ENCODE assay signal across 31 mouse cellular contexts in the genomic region with DNA sequence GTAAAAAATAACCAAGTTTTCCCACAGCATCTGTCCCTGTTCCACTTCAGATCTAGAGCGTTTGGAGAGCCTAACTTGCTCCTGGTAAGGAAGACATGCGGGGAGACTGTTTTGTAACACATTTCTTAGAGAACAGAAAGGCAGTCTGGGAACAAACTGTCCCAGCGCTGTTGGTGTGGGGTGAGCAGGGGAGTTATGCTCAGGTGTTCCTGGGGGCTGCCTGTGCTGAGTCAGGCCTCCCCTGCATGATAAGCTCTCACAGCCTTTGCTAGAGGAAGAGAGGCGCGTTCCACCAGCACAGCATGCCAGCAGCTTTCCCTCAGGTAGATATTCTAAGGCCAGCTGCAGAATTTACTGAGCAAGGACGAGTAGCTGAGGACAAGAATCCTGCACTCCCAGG. TPM values are rescaled to one million over a fixed set of nuclear protein-coding genes. Genes with fewer than 3 reads are reported as not detected.
DNase-seq lines count a peak whose midpoint lies in the region; ATAC-seq and TF ChIP-seq lines count a peak whose summit lies in the region.
"Had no signal": no experiment of that assay in that cellular context is flagged by ENCODE, and none has a peak within 500 bp of the region (broad histone marks: within the 10 kb centered on the region; RNA-seq: fewer than 3 reads in every experiment).

No protein-coding gene starts in this region.

- peak; percentile 25 to 47 for DNase-seq in frontal cortex, postnatal 36 days (ENCODE audit: low spot score in 2 of 2)
- DNase-seq in frontal cortex, postnatal 25 days (ENCODE audit: low spot score in 2 of 2), result no peak
- DNase-seq in left cerebral cortex, adult 11 months (ENCODE audit: low spot score), result peak; percentile 49
- no peak for DNase-seq in left cerebral cortex, postnatal 4 days
- DNase-seq in testis, postnatal 14 days (ENCODE audit: low spot score), result peak; percentile 25
- no peak for DNase-seq in testis, postnatal 10 days (ENCODE audit: low spot score)
- DNase-seq in telencephalon, adult 2 months (ENCODE audit: low read depth, low spot score), result peak; percentile 75
- DNase-seq in forebrain, postnatal 0 days, result no peak
- DNase-seq: adrenal gland, adult 2 months; adrenal gland, postnatal 36 days; cerebellum, adult 2 months; cerebellum, postnatal 14 days; gastrocnemius, postnatal 10 days; heart, postnatal 14 days; kidney, adult 18-20 months; kidney, postnatal 25 days; liver; lung, adult 2 months; lung, postnatal 14 days; midbrain, embryonic 14.5 days; thymus, adult 2 months; thymus, postnatal 36 days had no signal

- intact Hi-C loops in left cerebral cortex, postnatal 4 days (cut with DNase I), result no loop called here

- peaks cover 93% of the 10 kb centered on the region for H3K36me3 ChIP-seq in forebrain, postnatal 0 days (ENCODE audit: insufficient read depth)

- no peaks in the 10 kb centered on the region for H3K4me1 ChIP-seq in forebrain, postnatal 0 days (ENCODE audit: insufficient read depth)
- H3K4me1 ChIP-seq: heart, embryonic 13.5 days; kidney, embryonic 15.5 days; stomach, embryonic 15.5 days had no signal

- H3K27me3 ChIP-seq in forebrain, postnatal 0 days (ENCODE audit: insufficient read depth, low read length), result no peaks in the 10 kb centered on the region
- H3K27me3 ChIP-seq: heart, embryonic 13.5 days; kidney, embryonic 15.5 days; Patski; stomach, embryonic 15.5 days had no signal

- TF ChIP-seq CTCF in forebrain, postnatal 0 days (IDR thresholded peaks at IDR 0.05; ENCODE audit: low read depth), result no peak

- 84% methylated on average over 6 of the region's 6 CpGs for WGBS in forebrain, postnatal 0 days

- H3K4me2 ChIP-seq in forebrain, postnatal 0 days (ENCODE audit: low read depth), result no peak overlapping the region
- H3K4me2 ChIP-seq: heart, embryonic 13.5 days; kidney, embryonic 15.5 days; stomach, embryonic 15.5 days had no signal

- no peaks in the 10 kb centered on the region for H3K9me3 ChIP-seq in forebrain, postnatal 0 days (ENCODE audit: low read length)
- H3K9me3 ChIP-seq: heart, embryonic 13.5 days; kidney, embryonic 15.5 days; stomach, embryonic 15.5 days had no signal

- H3K4me3 ChIP-seq in forebrain, postnatal 0 days (ENCODE audit: low read depth, low read length), result no peak overlapping the region
- H3K4me3 ChIP-seq: erythroblast, embryonic 14.5 days; heart, embryonic 13.5 days; kidney, embryonic 15.5 days; stomach, embryonic 15.5 days had no signal

- H3K9ac ChIP-seq in forebrain, postnatal 0 days, result no peak overlapping the region
- H3K9ac ChIP-seq: heart, embryonic 13.5 days; kidney, embryonic 15.5 days; liver, embryonic 14.5 days; stomach, embryonic 15.5 days had no signal

- no peak overlapping the region for H3K27ac ChIP-seq in forebrain, postnatal 0 days (ENCODE audit: low read depth, low read length)
- H3K27ac ChIP-seq: heart, embryonic 13.5 days; kidney, embryonic 15.5 days; liver, embryonic 14.5 days; stomach, embryonic 15.5 days had no signal

- no peak for ATAC-seq in forebrain, postnatal 0 days
- ATAC-seq: forebrain, embryonic 16.5 days; hindbrain, embryonic 16.5 days; Patski had no signal

RNA-seq across cellular contexts. Expression of gene Slc4a11, which starts 40.7 kb away (rescaled TPM):
- under 1 TPM; 0.34 to 0.83 TPM for total RNA-seq in left cerebral cortex, postnatal 4 days (2021)
- total RNA-seq in forebrain, postnatal 0 days (2014; rRNA removed), result 0.31 and 0.76 TPM in 2 replicates
- 0.28 and 0.51 TPM in 2 replicates for polyA plus RNA-seq in forebrain, postnatal 0 days (2015; fragmentation: Nextera tagmentation; extraction: Ambion mirVana)
- total RNA-seq: monocyte, adult 5-6 weeks had no signal
- polyA plus RNA-seq: erythroblast, embryonic 14.5 days had no signal

Comparison
In these comparisons a context has a peak if more than half of its experiments do, and no peak if none do; other contexts are left out.
1. DNase-seq: peak in frontal cortex, postnatal 36 days (2 of 2), left cerebral cortex, adult 11 months (single experiment), testis, postnatal 14 days (single experiment) and telencephalon, adult 2 months (single experiment); none in frontal cortex, postnatal 25 days (0 of 2), left cerebral cortex, postnatal 4 days (single experiment), testis, postnatal 10 days (single experiment) and forebrain, postnatal 0 days (single experiment).